Mouse (Mus musculus): ENCODE data around the gene Ccdc66.

Gene Ccdc66

GRCm38 (mm10) chr14:27507894-27508643 lies at the start of gene Ccdc66:
Gene Ccdc66, minus strand, starts transcription at chr14:27508460.
- peak; percentile 97 for DNase-seq (ENCODE audit: low read depth, low spot score)

GRCm38 (mm10) chr14:27543838-27544426 lies 35.7 kb upstream of the Ccdc66 start:
- DNase-seq (ENCODE audit: low read depth, low spot score), result no peak

- DNase-seq (ENCODE audit: low read depth, low spot score), result no peak
Observed at GRCm38 (mm10) chr14:27536441-27536840, 28.2 kb upstream of the Ccdc66 start.

- DNase-seq (ENCODE audit: low read depth, low spot score), result peak; percentile 32
Observed at GRCm38 (mm10) chr14:27524541-27524940, 16.3 kb upstream of the Ccdc66 start.

- DNase-seq (ENCODE audit: low read depth, low spot score), result peak; percentile 46
Observed at GRCm38 (mm10) chr14:27508644-27509301, 513 bp upstream of the Ccdc66 start.

- no peak for DNase-seq (ENCODE audit: low read depth, low spot score)
Observed at GRCm38 (mm10) chr14:27501096-27501495, 7.2 kb downstream of the Ccdc66 start.

GRCm38 (mm10) chr14:27493516-27493915 lies 14.7 kb downstream of the Ccdc66 start:
- peak; percentile 65 for DNase-seq (ENCODE audit: low read depth, low spot score)

- no peak for DNase-seq (ENCODE audit: low read depth, low spot score)
Observed at GRCm38 (mm10) chr14:27491399-27491798, 16.9 kb downstream of the Ccdc66 start.

GRCm38 (mm10) chr14:27446963-27447362 lies 61.3 kb downstream of the Ccdc66 start:
- no peak for DNase-seq (ENCODE audit: low read depth, low spot score)

GRCm38 (mm10) chr14:27444851-27445281 lies 63.4 kb downstream of the Ccdc66 start:
- no peak for DNase-seq (ENCODE audit: low read depth, low spot score)

- DNase-seq (ENCODE audit: low read depth, low spot score), result peak; percentile 70
Observed at GRCm38 (mm10) chr14:27440921-27441320, 67.3 kb downstream of the Ccdc66 start.

GRCm38 (mm10) chr14:27436826-27437225 lies 71.4 kb downstream of the Ccdc66 start:
- peak; percentile 26 for DNase-seq (ENCODE audit: low read depth, low spot score)

- DNase-seq (ENCODE audit: low read depth, low spot score), result peak; percentile 24
Observed at GRCm38 (mm10) chr14:27436116-27436515, 72.1 kb downstream of the Ccdc66 start.

- DNase-seq (ENCODE audit: low read depth, low spot score), result no peak
Observed at GRCm38 (mm10) chr14:27432064-27432463, 76.2 kb downstream of the Ccdc66 start.
